Mouse (Mus musculus) intestine, postnatal 0 days (tissue): ENCODE data around the gene Zdhhc17. TPM values are rescaled to one million over a fixed set of nuclear protein-coding genes. Genes with fewer than 3 reads are reported as not detected.

Experiments used
- ATAC-seq: fragments of 200-750 bp; cut with Nextera tagmentation; 2 replicates; pipeline ENCODE4 v1.8.0; 2017; ENCODE audit warnings: mild to moderate bottlenecking, moderate TSS enrichment, moderate library complexity
- H3K27ac ChIP-seq: fragments of 300-500 bp; sonication (generic); 2 replicates; pipeline ENCODE4 v1.5.1; 2014; ENCODE audit warnings: mild to moderate bottlenecking, low read depth, low read length, moderate library complexity
- H3K27me3 ChIP-seq: fragments of 300-500 bp; sonication (generic); replicated peaks from 2 replicates; pipeline ENCODE4 v1.6.1; 2014; ENCODE audit warnings: low read length, mixed read lengths; ENCODE audit not compliant: control insufficient read depth, insufficient read depth
- H3K36me3 ChIP-seq: fragments of 300-500 bp; sonication (generic); 2 replicates; pipeline ENCODE4 v1.6.1; 2014; ENCODE audit warnings: mild to moderate bottlenecking, moderate library complexity; ENCODE audit not compliant: control insufficient read depth, insufficient read depth
- H3K4me1 ChIP-seq: fragments of 300-500 bp; sonication (generic); replicated peaks from 2 replicates; pipeline ENCODE4 v1.6.1; 2014; ENCODE audit warnings: antibody characterized with exemption, low read length, mixed read lengths; ENCODE audit not compliant: control insufficient read depth, insufficient read depth
- H3K4me2 ChIP-seq: fragments of 300-500 bp; sonication (generic); replicated peaks from 2 replicates; pipeline ENCODE4 v1.6.1; 2014; ENCODE audit warnings: low read depth, mild to moderate bottlenecking, moderate library complexity
- H3K4me3 ChIP-seq: fragments of 300-500 bp; sonication (generic); 2 replicates; pipeline ENCODE4 v1.5.1; 2014; ENCODE audit warnings: low read depth, low read length
- H3K9ac ChIP-seq: fragments of 300-500 bp; sonication (generic); 2 replicates; pipeline ENCODE4 v1.6.1; 2014; ENCODE audit warnings: mild to moderate bottlenecking, low read depth, low read length
- H3K9me3 ChIP-seq: fragments of 300-500 bp; sonication (generic); 2 replicates; pipeline ENCODE4 v1.6.1; 2016; ENCODE audit warnings: mixed run types; ENCODE audit not compliant: control insufficient read depth
- CTCF ChIP-seq: sonication (generic); IDR thresholded peaks from 2 replicates; pipeline ENCODE4 v1.5.1; 2016; ENCODE audit warnings: low read depth, mild to moderate bottlenecking, control low read depth, antibody characterized with exemption, moderate library complexity
- WGBS: fragments of 180-500 bp; shearing (Covaris S2); extraction: QIAGEN DNeasy Blood & Tissue Kit; methylation state at CpG from one replicate; pipeline ENCODE4 v1.1.7; 2014; 5-methylcytosine and 5-hydroxymethylcytosine counted together
- polyA plus RNA-seq: library from polyadenylated mRNA; unstranded; fragments of >200 nt; fragmentation: Nextera tagmentation; extraction: Ambion mirVana; gene quantifications from 2 replicates; pipeline ENCODE4 v1.2.1, GENCODE M21; 2015

Zdhhc17 gene
- polyA plus RNA-seq, 1 experiment from 2014 or later = 5.4 TPM

GRCm38 (mm10) chr10:110942806-110943205 lies 67.1 kb downstream of the Zdhhc17 start:
- no peak for ATAC-seq
- no peaks in the 10 kb centered on the region for H3K9me3 ChIP-seq
- no peak overlapping the region for H3K4me3 ChIP-seq
- no peaks in the 10 kb centered on the region for H3K4me1 ChIP-seq
- peaks cover 38% of the 10 kb centered on the region for H3K36me3 ChIP-seq
- WGBS = 82% methylated on average over 9 of the region's 9 CpGs
- no peak for TF ChIP-seq CTCF
- H3K4me2 ChIP-seq = no peak overlapping the region
- no peak overlapping the region for H3K27ac ChIP-seq
- H3K9ac ChIP-seq = no peak overlapping the region
- H3K27me3 ChIP-seq = no peaks in the 10 kb centered on the region

GRCm38 (mm10) chr10:110941968-110942367 lies 68.0 kb downstream of the Zdhhc17 start:
- WGBS = 89% methylated on average over 11 of the region's 11 CpGs
- Histone ChIP-seq H3K4me1 (no peaks in the 10 kb centered on the region), H3K9me3 (no peaks in the 10 kb centered on the region), H3K36me3 (peaks cover 42% of the 10 kb centered on the region), H3K27ac (no peak overlapping the region), H3K4me3 (no peak overlapping the region), H3K9ac (no peak overlapping the region), H3K4me2 (no peak overlapping the region), H3K27me3 (no peaks in the 10 kb centered on the region)
- ATAC-seq = no peak
- TF ChIP-seq CTCF = no peak

- H3K9me3 ChIP-seq = no peaks in the 10 kb centered on the region
- no peak overlapping the region for H3K4me2 ChIP-seq
- H3K27ac ChIP-seq = no peak overlapping the region; the same call in 1 of the 2 replicates
- no peak for ATAC-seq
- peak; percentile 33 for TF ChIP-seq CTCF
- no peaks in the 10 kb centered on the region for H3K27me3 ChIP-seq
- WGBS = 87% methylated on average over 13 of the region's 13 CpGs
- no peak overlapping the region for H3K9ac ChIP-seq
- H3K4me3 ChIP-seq = no peak overlapping the region
- no peaks in the 10 kb centered on the region for H3K4me1 ChIP-seq
- H3K36me3 ChIP-seq = peaks cover 39% of the 10 kb centered on the region
Measured at GRCm38 (mm10) chr10:110940740-110941398, 69.1 kb downstream of the Zdhhc17 start.

GRCm38 (mm10) chr10:110939717-110940116 lies 70.2 kb downstream of the Zdhhc17 start:
- TF ChIP-seq CTCF = no peak
- H3K27ac ChIP-seq = no peak overlapping the region
- H3K27me3 ChIP-seq = no peaks in the 10 kb centered on the region
- no peak overlapping the region for H3K4me3 ChIP-seq
- no peaks in the 10 kb centered on the region for H3K9me3 ChIP-seq
- H3K36me3 ChIP-seq = peaks cover 29% of the 10 kb centered on the region
- H3K4me1 ChIP-seq = no peaks in the 10 kb centered on the region
- no peak overlapping the region for H3K9ac ChIP-seq
- WGBS = 77% methylated on average over 4 of the region's 4 CpGs
- ATAC-seq = no peak
- no peak overlapping the region for H3K4me2 ChIP-seq

GRCm38 (mm10) chr10:110938841-110939549 lies 70.9 kb downstream of the Zdhhc17 start:
- no peak overlapping the region for H3K4me3 ChIP-seq
- H3K27ac ChIP-seq = no peak overlapping the region
- H3K36me3 ChIP-seq = peaks cover 29% of the 10 kb centered on the region
- 82% methylated on average over 19 of the region's 19 CpGs for WGBS
- H3K9me3 ChIP-seq = no peaks in the 10 kb centered on the region
- no peaks in the 10 kb centered on the region for H3K4me1 ChIP-seq
- no peak overlapping the region for H3K4me2 ChIP-seq
- H3K9ac ChIP-seq = no peak overlapping the region
- TF ChIP-seq CTCF = no peak
- H3K27me3 ChIP-seq = no peaks in the 10 kb centered on the region
- ATAC-seq = no peak

- Histone ChIP-seq H3K9me3 (no peaks in the 10 kb centered on the region), H3K4me3 (no peak overlapping the region), H3K4me2 (no peak overlapping the region), H3K4me1 (no peaks in the 10 kb centered on the region), H3K9ac (no peak overlapping the region), H3K27ac (no peak overlapping the region), H3K36me3 (peaks cover 29% of the 10 kb centered on the region), H3K27me3 (no peaks in the 10 kb centered on the region)
- no peak for TF ChIP-seq CTCF
- 91% methylated on average over 7 of the region's 7 CpGs for WGBS
- ATAC-seq = no peak
Measured at GRCm38 (mm10) chr10:110938361-110938760, 71.6 kb downstream of the Zdhhc17 start.
